Mouse (Mus musculus) layer of hippocampus, adult 6 months (tissue): ENCODE data around the gene Exosc6. TPM values are rescaled to one million over a fixed set of nuclear protein-coding genes. Genes with fewer than 3 reads are reported as not detected.

Source experiments
- long read RNA-seq, 2 experiments: library from polyadenylated mRNA; unstranded; transcript quantifications; one replicate each; pipeline ENCODE4 v2.0.0; 2019 to 2020
- microRNA-seq: library from miRNA; unstranded; fragments of <30 nt; microRNA quantifications from one replicate; pipeline ENCODE4 v1.2.0, GENCODE M21; 2020
- polyA plus RNA-seq: library from polyadenylated mRNA; unstranded; fragments of <200 nt; fragmentation: Nextera tagmentation; gene quantifications from 2 replicates; pipeline ENCODE4 v1.2.3, GENCODE M21; 2021

Gene Exosc6
- not detected in 2 replicates for polyA plus RNA-seq
- long read RNA-seq, experiment 1, transcript Exosc6-201 (1 exons, 1,326 nt), result major isoform, 38 of 38 reads
- long read RNA-seq, experiment 1, partial matches to known transcripts, result 0 of 38 reads
- long read RNA-seq, experiment 1, other reads (novel, unspliced or antisense), result 0 of 38 reads
- long read RNA-seq, experiment 2, transcript Exosc6-201 (1 exons, 1,326 nt), result major isoform, 51 of 51 reads
- long read RNA-seq, experiment 2, partial matches to known transcripts, result 0 of 51 reads
- long read RNA-seq, experiment 2, other reads (novel, unspliced or antisense), result 0 of 51 reads

DNA sequence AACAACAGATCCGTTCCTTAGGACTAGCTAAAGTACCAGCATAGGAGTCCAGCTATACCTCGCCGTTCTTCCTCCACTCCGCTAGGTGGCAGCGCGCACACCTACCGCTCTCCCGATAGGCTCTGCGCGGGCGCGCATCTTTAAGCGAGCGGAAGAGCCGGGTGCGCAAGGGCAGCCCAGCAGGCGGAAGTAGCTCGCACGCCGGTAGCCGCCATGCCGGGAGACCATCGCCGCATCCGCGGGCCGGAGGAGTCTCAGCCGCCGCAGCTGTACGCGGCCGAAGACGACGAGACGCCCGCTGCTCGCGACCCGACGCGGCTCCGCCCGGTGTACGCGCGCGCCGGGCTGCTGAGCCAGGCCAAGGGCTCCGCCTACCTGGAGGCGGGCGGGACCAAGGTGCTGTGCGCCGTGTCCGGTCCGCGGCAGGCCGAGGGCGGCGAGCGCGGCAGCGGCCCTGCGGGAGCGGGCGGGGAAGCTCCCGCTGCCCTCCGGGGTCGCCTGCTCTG lies at the start of gene Exosc6:
Gene Exosc6, plus strand, starts transcription at position 182 of the 506 bp plus-strand sequence.

DNA sequence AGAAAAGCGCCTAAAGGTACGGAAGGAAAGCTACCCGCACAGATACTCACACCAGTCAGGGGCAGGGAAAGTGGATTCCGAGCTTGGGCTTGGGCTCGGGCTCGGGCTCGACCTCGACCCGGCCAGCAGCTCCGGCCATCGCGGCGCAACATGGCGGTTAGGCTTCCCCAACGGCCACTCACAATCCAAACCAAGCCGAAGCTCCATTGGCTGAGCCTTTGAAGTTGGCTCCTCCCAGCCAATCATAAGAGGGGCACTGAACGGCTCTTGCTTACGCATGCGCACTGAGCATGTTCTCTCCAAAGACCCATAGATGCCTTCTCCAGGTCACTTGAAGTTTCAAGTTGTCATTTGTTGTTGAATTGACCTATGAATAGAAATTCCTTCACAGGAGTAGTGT lies 24.6 kb upstream of the Exosc6 start, which contains the start of gene Ddx19b:
Gene Ddx19b, minus strand, starts transcription at position 180 of the 400 bp plus-strand sequence.

DNA sequence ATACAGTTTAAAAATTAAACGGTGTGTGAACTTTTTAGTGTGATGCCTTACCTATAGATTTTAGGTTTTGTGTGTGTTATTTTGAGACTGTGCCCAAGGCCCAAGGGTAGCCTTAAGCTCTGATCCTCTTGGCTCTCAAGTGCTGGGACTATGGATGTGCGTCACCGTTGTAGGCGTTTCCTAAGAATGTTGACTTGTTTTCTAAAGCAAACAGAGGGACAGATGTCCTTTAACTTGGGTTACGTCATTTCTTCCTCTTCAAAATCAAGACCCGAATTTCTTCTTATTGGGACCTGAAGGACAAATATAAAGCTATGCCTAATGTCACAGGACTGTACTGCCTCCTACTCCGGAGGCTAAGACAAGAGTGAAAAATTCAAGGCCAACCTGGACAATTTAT lies 23.2 kb upstream of the Exosc6 start, which contains the start of gene Aars:
Gene Aars, plus strand, starts transcription at position 229 of the 400 bp plus-strand sequence.

DNA sequence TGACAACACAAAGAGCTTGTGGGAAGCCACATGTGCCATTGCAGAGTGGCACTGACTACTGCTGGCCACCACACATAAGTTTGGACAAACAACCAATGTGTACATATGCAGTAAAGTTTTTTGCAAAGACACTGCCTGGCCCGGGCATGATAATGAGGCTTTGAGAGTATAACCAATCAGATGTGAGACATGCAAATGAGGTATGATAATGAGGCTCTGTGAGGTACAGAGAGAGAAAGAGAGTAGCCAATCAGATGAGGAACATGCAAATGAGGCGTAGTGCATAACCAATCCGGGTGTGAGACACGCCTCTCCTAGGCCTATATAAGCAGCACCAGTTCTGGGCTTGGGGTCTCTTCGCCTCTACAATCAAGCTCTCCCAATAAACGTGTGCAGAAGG lies 36.2 kb downstream of the Exosc6 start, which contains the start of gene Clec18a:
Gene Clec18a, minus strand, starts transcription at position 101 of the 400 bp plus-strand sequence.

DNA sequence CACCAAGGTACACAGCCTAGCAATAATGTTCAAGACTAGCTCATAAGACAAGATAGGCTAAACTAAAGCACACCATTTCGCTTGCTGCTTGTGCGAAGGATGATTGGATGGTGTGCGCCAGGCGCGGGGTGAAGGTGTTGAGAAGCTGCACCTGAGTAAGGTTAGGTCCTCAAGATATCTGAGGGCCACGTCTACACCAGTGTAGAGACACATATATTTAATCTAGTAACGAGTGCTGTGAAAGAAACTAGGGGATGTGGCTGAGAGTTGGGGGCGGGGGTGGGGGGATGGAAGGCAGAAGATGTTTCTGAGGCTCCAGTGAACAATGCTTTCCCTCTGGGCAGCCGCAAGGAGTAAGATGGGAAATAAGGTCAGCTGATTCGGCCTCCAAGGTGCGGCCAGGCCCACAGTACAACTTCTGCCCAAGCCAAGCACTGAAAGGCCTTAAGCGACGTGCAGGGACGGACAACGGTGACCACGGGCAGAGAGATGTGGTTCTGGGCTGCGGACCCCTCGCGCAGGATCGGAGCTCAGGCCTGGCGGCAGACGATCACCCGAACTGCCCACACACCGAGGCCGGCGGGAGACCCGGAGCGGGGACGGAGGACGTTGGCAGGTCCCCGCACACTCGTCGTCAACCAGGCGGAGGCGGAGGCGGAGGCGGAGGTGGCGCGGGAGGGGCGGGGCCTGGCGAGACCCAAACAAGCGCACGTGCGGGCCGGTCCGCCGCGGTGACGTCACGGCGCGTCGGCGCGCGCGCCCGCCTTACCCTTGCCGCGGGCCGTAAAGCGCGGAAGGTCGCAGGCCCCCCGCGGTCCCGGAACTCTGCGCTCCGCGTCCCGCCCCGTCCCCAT lies 38.0 kb downstream of the Exosc6 start, which contains the start of gene Pdpr:
Gene Pdpr, plus strand, starts transcription at position 766 of the 854 bp plus-strand sequence.

Small RNAs within 50 kb of the gene (microRNA-seq; reads per million reads assigned to microRNA genes)
- gene Gm24103 (not detected), gene Mir3473d (not detected)

Other genes starting within 250 kb of the Exosc6 start
- 28.0 and 28.6 TPM in 2 replicates for gene Cog4, start 209.7 kb upstream of the Exosc6 start, polyA plus RNA-seq
- 25.0 and 29.1 TPM in 2 replicates for gene Sf3b3, start 209.6 kb upstream of the Exosc6 start, polyA plus RNA-seq
- gene Fuk, start 153.9 kb upstream of the Exosc6 start, polyA plus RNA-seq, result 4.7 and 5.2 TPM in 2 replicates
- 11.3 and 11.7 TPM in 2 replicates for gene St3gal2, start 136.4 kb upstream of the Exosc6 start, polyA plus RNA-seq
- 6.4 and 6.7 TPM in 2 replicates for gene Ddx19a, start 58.5 kb upstream of the Exosc6 start, polyA plus RNA-seq
- gene Ddx19b, start 24.6 kb upstream of the Exosc6 start, polyA plus RNA-seq, result 3.9 and 4.2 TPM in 2 replicates
- 44.9 and 47.2 TPM in 2 replicates for gene Aars, start 23.2 kb upstream of the Exosc6 start, polyA plus RNA-seq
- 1.7 and 3.3 TPM in 2 replicates for gene Clec18a, start 36.1 kb downstream of the Exosc6 start, polyA plus RNA-seq
- 4.6 and 5.7 TPM in 2 replicates for gene Pdpr, start 38.3 kb downstream of the Exosc6 start, polyA plus RNA-seq
- gene Glg1, start 202.9 kb downstream of the Exosc6 start, polyA plus RNA-seq, result 44.7 and 45.4 TPM in 2 replicates
- 4.7 and 6.2 TPM in 2 replicates for gene Rfwd3, start 243.9 kb downstream of the Exosc6 start, polyA plus RNA-seq